Mouse (Mus musculus): ENCODE data around the gene Slc41a1. TPM values are rescaled to one million over a fixed set of nuclear protein-coding genes. Genes with fewer than 3 reads are reported as not detected.

The Slc41a1 gene
- polyA plus RNA-seq, 2 experiments, result 0.83 to 1.3 TPM

DNA sequence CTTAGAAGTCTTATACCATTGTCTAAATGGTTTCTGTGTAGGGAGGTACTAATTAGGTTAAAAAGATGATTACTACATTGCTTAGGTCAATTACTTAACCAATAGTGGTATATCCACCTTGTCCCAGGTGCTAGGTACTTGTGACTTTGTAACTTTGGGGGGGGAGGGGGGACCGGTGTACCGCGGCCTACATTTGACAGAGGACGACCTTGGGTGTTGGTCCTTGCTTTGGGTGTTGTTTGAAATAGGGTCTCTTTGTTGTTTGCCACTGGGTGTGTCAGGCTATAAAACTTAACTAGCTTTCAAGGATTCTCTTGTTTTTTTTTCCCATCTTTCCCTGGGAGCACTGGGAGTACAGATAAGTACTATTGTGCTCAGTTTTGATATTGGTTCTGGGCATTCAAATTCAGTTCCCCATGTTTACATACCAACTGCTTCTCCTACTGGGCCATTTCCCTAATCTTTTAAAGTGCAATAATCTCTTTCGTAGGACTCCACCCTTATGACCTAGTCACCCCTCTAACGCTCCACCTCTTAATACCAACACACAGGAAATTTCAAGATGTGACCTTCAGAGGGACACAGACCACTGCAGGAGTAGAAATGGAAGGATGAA is 62.9 kb downstream of the Slc41a1 start:
- DNase-seq (ENCODE audit: low read depth in 3 of 3, low spot score in 3 of 3), result no peak
- no peak for ATAC-seq (ENCODE audit: insufficient read depth)
- Histone ChIP-seq H3K4me1 (replicated peaks; ENCODE audit: control insufficient read depth in 2 of 2, insufficient read depth in 2 of 2, low read length in 1 of 2) (no peaks in the 10 kb centered on the region), H3K9ac (replicated peaks) (no peak overlapping the region), H3K27me3 (ENCODE audit: control insufficient read depth, insufficient read depth, low read length) (no peaks in the 10 kb centered on the region), H3K36me3 (replicated peaks; ENCODE audit: control insufficient read depth, insufficient read depth, low read depth) (no peaks in the 10 kb centered on the region), H3K9me3 (ENCODE audit: control insufficient read depth, low read length) (no peaks in the 10 kb centered on the region), H3K4me3 (ENCODE audit: insufficient read depth in 1 of 2, low read depth in 2 of 2, low read length in 2 of 2) (no peak overlapping the region), H3K27ac (no peak overlapping the region), H3K4me2 (ENCODE audit: low read depth) (no peak overlapping the region)
- 59% methylated on average over 6 of the region's 6 CpGs for WGBS (ENCODE audit: insufficient replicate concordance)
- TF ChIP-seq CTCF (IDR thresholded peaks at IDR 0.05; ENCODE audit: low read depth), result no peak

DNA sequence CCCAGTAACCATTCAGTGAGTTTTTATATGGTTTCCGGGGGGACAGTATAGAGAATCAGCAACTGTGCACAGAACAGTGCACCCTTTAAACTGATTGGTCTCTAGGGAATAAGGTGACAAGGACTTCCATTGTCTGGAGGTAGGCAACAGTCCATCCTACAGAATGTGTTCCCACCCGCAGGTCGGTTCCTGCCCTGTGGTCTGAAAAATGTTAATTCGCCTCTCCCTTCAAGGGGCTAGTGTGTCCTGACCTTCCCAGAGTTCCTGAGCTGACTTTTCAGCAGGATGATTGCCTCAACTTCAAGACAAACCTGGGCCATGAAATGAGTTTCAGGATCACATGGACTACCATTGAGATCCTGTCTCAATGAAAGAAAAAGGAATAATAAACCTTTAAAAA is 64.1 kb downstream of the Slc41a1 start:
- 62% methylated on average over 4 of the region's 4 CpGs for WGBS (ENCODE audit: insufficient replicate concordance)
- Histone ChIP-seq H3K27me3 (ENCODE audit: control insufficient read depth, insufficient read depth, low read length) (no peaks in the 10 kb centered on the region), H3K27ac (no peak overlapping the region), H3K9me3 (ENCODE audit: control insufficient read depth, low read length) (no peaks in the 10 kb centered on the region), H3K4me2 (ENCODE audit: low read depth) (no peak overlapping the region), H3K9ac (replicated peaks) (no peak overlapping the region), H3K4me3 (ENCODE audit: insufficient read depth in 1 of 2, low read depth in 2 of 2, low read length in 2 of 2) (no peak overlapping the region), H3K4me1 (replicated peaks; ENCODE audit: control insufficient read depth in 2 of 2, insufficient read depth in 2 of 2, low read length in 1 of 2) (no peaks in the 10 kb centered on the region), H3K36me3 (replicated peaks; ENCODE audit: control insufficient read depth, insufficient read depth, low read depth) (no peaks in the 10 kb centered on the region)
- no peak for DNase-seq (ENCODE audit: low read depth in 3 of 3, low spot score in 3 of 3)
- ATAC-seq (ENCODE audit: insufficient read depth), result no peak
- TF ChIP-seq CTCF (IDR thresholded peaks at IDR 0.05; ENCODE audit: low read depth), result no peak
- TF ChIP-seq EP300 (IDR thresholded peaks at IDR 0.05; ENCODE audit: low read depth), result no peak

Other genes with a start within 250 kb of the Slc41a1 start
- not detected in 2 replicates for gene Avpr1b, start 228.3 kb upstream of the Slc41a1 start, polyA plus RNA-seq (2012; rRNA removed)
- not detected in 2 replicates for gene Avpr1b, start 228.3 kb upstream of the Slc41a1 start, polyA plus RNA-seq (2014; fragmentation: Nextera tagmentation; extraction: Ambion mirVana)
- gene Ctse, start 189.2 kb upstream of the Slc41a1 start, polyA plus RNA-seq (2012; rRNA removed), result 8.9 and 11.0 TPM in 2 replicates
- gene Ctse, start 189.2 kb upstream of the Slc41a1 start, polyA plus RNA-seq (2014; fragmentation: Nextera tagmentation; extraction: Ambion mirVana), result 19.5 and 20.4 TPM in 2 replicates
- gene Rab7b, start 138.8 kb upstream of the Slc41a1 start, polyA plus RNA-seq (2012; rRNA removed), result 0.32 and 0.42 TPM in 2 replicates
- gene Rab7b, start 138.8 kb upstream of the Slc41a1 start, polyA plus RNA-seq (2014; fragmentation: Nextera tagmentation; extraction: Ambion mirVana), result 0.77 and 0.91 TPM in 2 replicates
- gene Slc26a9, start 83.5 kb upstream of the Slc41a1 start, polyA plus RNA-seq (2012; rRNA removed), result not detected in 2 replicates
- 0.06 TPM in 1 of 2 replicates, not detected in the other for gene Slc26a9, start 83.5 kb upstream of the Slc41a1 start, polyA plus RNA-seq (2014; fragmentation: Nextera tagmentation; extraction: Ambion mirVana)
- gene Pm20d1, start 30.1 kb upstream of the Slc41a1 start, polyA plus RNA-seq (2012; rRNA removed), result 1.7 and 2.0 TPM in 2 replicates
- 3.4 and 5.6 TPM in 2 replicates for gene Pm20d1, start 30.1 kb upstream of the Slc41a1 start, polyA plus RNA-seq (2014; fragmentation: Nextera tagmentation; extraction: Ambion mirVana)
- gene Rab29, start 39.7 kb downstream of the Slc41a1 start, polyA plus RNA-seq (2012; rRNA removed), result 7.3 and 8.3 TPM in 2 replicates
- gene Rab29, start 39.7 kb downstream of the Slc41a1 start, polyA plus RNA-seq (2014; fragmentation: Nextera tagmentation; extraction: Ambion mirVana), result 10.7 and 11.7 TPM in 2 replicates
- gene Nucks1, start 83.0 kb downstream of the Slc41a1 start, polyA plus RNA-seq (2012; rRNA removed), result 18.0 and 23.2 TPM in 2 replicates
- 20.2 and 21.3 TPM in 2 replicates for gene Nucks1, start 83.0 kb downstream of the Slc41a1 start, polyA plus RNA-seq (2014; fragmentation: Nextera tagmentation; extraction: Ambion mirVana)
- 1.9 and 2.4 TPM in 2 replicates for gene Slc45a3, start 135.5 kb downstream of the Slc41a1 start, polyA plus RNA-seq (2012; rRNA removed)
- 1.8 and 2.5 TPM in 2 replicates for gene Slc45a3, start 135.5 kb downstream of the Slc41a1 start, polyA plus RNA-seq (2014; fragmentation: Nextera tagmentation; extraction: Ambion mirVana)
- 8.8 and 9.1 TPM in 2 replicates for gene Elk4, start 180.1 kb downstream of the Slc41a1 start, polyA plus RNA-seq (2012; rRNA removed)
- gene Elk4, start 180.1 kb downstream of the Slc41a1 start, polyA plus RNA-seq (2014; fragmentation: Nextera tagmentation; extraction: Ambion mirVana), result 8.9 and 12.0 TPM in 2 replicates
- 0.02 TPM in 2 replicates for gene Mfsd4a, start 240.6 kb downstream of the Slc41a1 start, polyA plus RNA-seq (2012; rRNA removed)
- 2.6 and 4.1 TPM in 2 replicates for gene Mfsd4a, start 240.6 kb downstream of the Slc41a1 start, polyA plus RNA-seq (2014; fragmentation: Nextera tagmentation; extraction: Ambion mirVana)

Data from liver, embryonic 14.5 days (tissue).